Mouse (Mus musculus): ENCODE measurements around the gene Rab24.

The Rab24 gene

GRCm38 (mm10) chr13:55329109-55329682 is 7.5 kb upstream of the Rab24 start:
- no peak for DNase-seq (ENCODE audit: low read depth, low spot score)

DNA sequence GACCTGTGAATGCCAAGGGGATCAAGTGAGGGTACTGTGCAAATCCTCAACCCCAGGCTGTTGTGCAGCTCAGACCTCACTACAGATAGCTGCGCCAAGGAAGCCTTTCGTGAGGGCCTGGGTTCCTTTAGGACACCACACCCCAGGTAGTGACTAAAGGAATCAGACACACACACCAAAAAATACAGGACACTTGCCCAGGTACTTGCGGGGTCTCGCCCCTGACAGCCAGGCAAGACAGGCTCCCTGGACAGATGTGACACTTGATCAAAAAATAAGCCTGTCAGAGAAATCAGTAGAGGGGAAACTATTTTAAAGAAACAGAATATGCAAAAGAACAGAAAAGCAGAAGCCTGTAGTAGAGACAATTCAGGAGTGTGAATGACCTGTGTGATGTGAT is 6.9 kb upstream of the Rab24 start:
- DNase-seq (ENCODE audit: low read depth, low spot score), result no peak

DNA sequence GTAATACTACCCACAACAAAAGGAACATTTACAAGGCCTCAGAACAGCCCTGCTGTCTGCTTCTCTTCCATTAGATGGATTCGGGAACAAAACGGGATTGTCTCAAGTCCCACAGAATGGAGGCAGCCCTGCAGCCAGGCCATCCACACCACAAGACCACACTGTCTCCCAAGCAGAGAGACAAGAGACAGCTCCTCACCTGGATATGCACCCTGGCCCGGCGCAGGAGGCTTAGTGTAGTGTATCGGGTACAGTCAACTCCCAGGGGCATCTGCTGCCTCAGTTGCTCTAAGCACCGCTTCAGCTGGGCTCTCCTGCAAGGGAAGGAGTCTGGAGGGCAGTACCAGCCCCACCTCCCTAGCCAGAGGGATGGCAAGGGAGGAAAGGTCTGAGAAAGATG is 6.4 kb upstream of the Rab24 start:
- DNase-seq (ENCODE audit: low read depth, low spot score), result no peak

GRCm38 (mm10) chr13:55327633-55328032 is 5.9 kb upstream of the Rab24 start:
- DNase-seq (ENCODE audit: low read depth, low spot score), result peak; percentile 90

DNA sequence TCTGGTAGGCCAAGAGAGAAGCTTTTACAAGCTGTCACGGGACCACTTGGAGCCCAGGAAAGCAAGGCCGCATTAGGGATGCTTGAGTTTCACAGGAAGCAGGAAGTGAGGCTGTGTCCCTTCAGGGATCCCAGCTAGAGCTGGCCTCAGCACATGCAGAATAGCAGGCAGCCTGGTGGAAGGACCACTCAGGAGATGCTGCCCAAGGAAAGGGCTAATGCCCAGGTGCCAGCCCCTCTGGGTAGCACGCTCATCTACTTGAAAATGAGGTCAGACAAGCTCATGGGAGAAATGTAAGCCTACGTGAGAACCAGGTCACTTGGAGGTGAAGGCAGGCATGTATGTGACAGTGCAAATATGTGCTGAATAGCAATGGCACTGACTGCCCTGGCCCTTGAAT is 5.4 kb upstream of the Rab24 start:
- no peak for DNase-seq (ENCODE audit: low read depth, low spot score)

- DNase-seq (ENCODE audit: low read depth, low spot score), result no peak
Measured at GRCm38 (mm10) chr13:55325596-55325995, 3.9 kb upstream of the Rab24 start.

- peak; percentile 45 for DNase-seq (ENCODE audit: low read depth, low spot score)
Measured at GRCm38 (mm10) chr13:55322130-55322825, 532 bp upstream of the Rab24 start.

- no peak for DNase-seq (ENCODE audit: low read depth, low spot score)
Measured at GRCm38 (mm10) chr13:55319931-55320533, 1.7 kb downstream of the Rab24 start, which contains the start of gene Prelid1. Gene Prelid1, plus strand, starts transcription at chr13:55320500.

DNA sequence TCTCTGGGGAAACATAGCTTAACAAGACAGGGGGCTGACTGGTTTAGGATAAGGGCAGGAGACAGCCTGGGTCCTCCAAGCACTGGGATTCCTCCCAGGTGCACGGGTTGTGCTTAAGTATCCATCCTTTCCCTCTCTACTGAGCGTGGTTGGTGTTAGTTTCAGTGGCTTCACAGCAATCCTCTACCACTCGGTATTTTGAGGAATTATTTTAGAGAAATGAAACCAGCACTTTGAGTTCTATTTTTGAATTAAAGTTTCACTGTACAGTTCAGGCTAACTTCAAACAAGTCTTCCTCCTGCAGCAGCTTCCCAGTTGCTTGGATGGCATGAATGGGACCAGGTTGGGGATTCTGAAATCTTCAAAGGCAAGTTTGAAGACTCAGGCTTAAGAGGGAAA is 3.4 kb downstream of the Rab24 start:
- DNase-seq (ENCODE audit: low read depth, low spot score), result no peak

- no peak for DNase-seq (ENCODE audit: low read depth, low spot score)
Measured at GRCm38 (mm10) chr13:55314891-55315412, 6.8 kb downstream of the Rab24 start.

GRCm38 (mm10) chr13:55313051-55313450 is 8.7 kb downstream of the Rab24 start:
- DNase-seq (ENCODE audit: low read depth, low spot score), result no peak

- no peak for DNase-seq (ENCODE audit: low read depth, low spot score)
Measured at GRCm38 (mm10) chr13:55312028-55312630, 9.6 kb downstream of the Rab24 start.

DNA sequence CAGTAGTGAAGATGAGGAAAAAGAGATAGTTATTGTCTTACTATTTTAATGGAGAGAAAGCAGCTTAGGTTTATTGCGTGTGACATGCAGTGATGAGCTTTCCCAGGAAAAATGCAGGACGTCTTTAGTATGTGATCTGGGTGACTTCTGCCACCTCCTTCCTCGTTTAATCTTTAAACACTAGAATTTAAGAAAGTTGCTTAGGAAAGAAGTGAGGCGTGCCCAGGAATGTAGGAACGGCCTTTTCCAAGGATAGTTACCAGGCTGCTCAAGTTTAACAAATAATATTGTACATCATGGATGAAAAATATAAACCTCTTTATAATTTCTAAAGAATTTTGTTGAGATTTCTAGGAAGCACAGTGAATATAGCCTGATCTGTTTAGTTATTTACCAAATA is 20.8 kb downstream of the Rab24 start:
- DNase-seq (ENCODE audit: low read depth, low spot score), result no peak

GRCm38 (mm10) chr13:55296760-55297159 is 25.0 kb downstream of the Rab24 start:
- no peak for DNase-seq (ENCODE audit: low read depth, low spot score)

- no peak for DNase-seq (ENCODE audit: low read depth, low spot score)
Measured at GRCm38 (mm10) chr13:55288854-55289253, 32.9 kb downstream of the Rab24 start.

DNA sequence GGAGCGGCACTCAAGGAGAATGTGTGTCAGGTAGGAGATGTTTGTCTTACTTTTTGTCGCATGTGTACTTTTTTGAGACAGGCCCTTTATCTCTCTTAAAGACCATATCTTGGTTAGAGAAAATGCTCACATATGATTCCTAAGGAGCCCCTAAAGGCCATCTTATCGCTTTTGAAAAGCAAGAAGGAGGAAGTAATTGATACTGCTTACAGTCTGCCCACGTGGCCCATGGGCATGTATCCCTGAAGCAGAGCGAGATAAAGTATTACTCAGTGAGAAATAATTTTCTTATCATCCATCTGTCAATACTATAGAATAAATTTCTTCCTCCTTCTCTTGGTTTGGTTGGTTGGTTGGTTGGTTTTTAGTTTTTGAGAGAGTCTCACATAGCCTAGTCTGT is 44.1 kb downstream of the Rab24 start:
- DNase-seq (ENCODE audit: low read depth, low spot score), result no peak

- peak; percentile 16 for DNase-seq (ENCODE audit: low read depth, low spot score)
Measured at GRCm38 (mm10) chr13:55277203-55277602, 44.5 kb downstream of the Rab24 start.
